In the genomic region with DNA sequence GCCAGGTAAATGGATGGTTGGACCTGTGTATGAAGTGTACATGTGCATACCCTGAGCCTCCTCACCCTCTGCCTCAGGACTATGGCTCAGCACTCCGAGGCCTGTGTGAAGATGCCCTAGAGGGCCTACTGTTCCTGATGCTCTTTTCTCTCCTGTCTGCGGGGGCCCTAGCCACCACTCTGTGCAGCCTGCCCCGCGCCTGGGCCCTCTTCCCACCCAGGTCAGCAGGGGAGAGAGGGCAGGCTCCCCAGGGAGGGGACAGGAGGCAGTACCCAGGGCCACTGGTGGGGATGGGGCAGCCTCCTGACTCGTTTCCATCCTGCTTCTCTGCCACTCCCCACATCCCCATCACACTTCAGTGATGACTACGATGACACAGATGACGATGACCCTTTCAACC, we compare ENCODE assay signal across 17 mouse cellular contexts. TPM values are rescaled to one million over a fixed set of nuclear protein-coding genes. Genes with fewer than 3 reads are reported as not detected.
A peak's percentile ranks its signal among the peaks of the same experiment; 100 is the strongest.
DNase-seq lines count a peak whose midpoint lies in the region; ATAC-seq and TF ChIP-seq lines count a peak whose summit lies in the region.
"Had no signal": no experiment of that assay in that cellular context is flagged by ENCODE, and none has a peak within 500 bp of the region (broad histone marks: within the 10 kb centered on the region; RNA-seq: fewer than 3 reads in every experiment).

No protein-coding gene starts in this region.

- no peak overlapping the region; the same call in 1 of the 2 replicates for H3K9ac ChIP-seq in hindbrain, postnatal 0 days (replicated peaks; ENCODE audit: low read length)
- no peak overlapping the region for H3K9ac ChIP-seq in hindbrain, embryonic 11.5 days (ENCODE audit: low read depth, low read length)
- H3K9ac ChIP-seq in midbrain, embryonic 16.5 days (ENCODE audit: low read depth, low read length), result peak overlapping the region; percentile 31; the same call in 1 of the 2 replicates
- no peak overlapping the region for H3K9ac ChIP-seq in midbrain, embryonic 13.5 days (replicated peaks)
- no peak overlapping the region; the same call in 1 of the 2 replicates for H3K9ac ChIP-seq in neural tube, embryonic 15.5 days (replicated peaks)
- H3K9ac ChIP-seq: limb, embryonic 15.5 days had no signal

- no peak overlapping the region for H3K4me3 ChIP-seq in hindbrain, postnatal 0 days (ENCODE audit: low read length)
- H3K4me3 ChIP-seq in hindbrain, embryonic 11.5 days (ENCODE audit: low read depth, low read length), result no peak overlapping the region
- no peak overlapping the region for H3K4me3 ChIP-seq in midbrain, embryonic 16.5 days (ENCODE audit: low read depth, low read length)
- H3K4me3 ChIP-seq in midbrain, embryonic 13.5 days (replicated peaks), result no peak overlapping the region
- no peak overlapping the region for H3K4me3 ChIP-seq in neural tube, embryonic 15.5 days (replicated peaks)
- H3K4me3 ChIP-seq: heart, embryonic 13.5 days; limb, embryonic 15.5 days had no signal

- H3K27me3 ChIP-seq in hindbrain, postnatal 0 days (ENCODE audit: insufficient read depth, low read length), result no peaks in the 10 kb centered on the region
- no peaks in the 10 kb centered on the region for H3K27me3 ChIP-seq in hindbrain, embryonic 11.5 days (ENCODE audit: control insufficient read depth, insufficient read depth, low read length)
- no peaks in the 10 kb centered on the region for H3K27me3 ChIP-seq in midbrain, embryonic 16.5 days (ENCODE audit: control insufficient read depth, insufficient read depth, low read depth, low read length)
- no peaks in the 10 kb centered on the region for H3K27me3 ChIP-seq in midbrain, embryonic 13.5 days
- no peaks in the 10 kb centered on the region for H3K27me3 ChIP-seq in neural tube, embryonic 15.5 days (replicated peaks)
- H3K27me3 ChIP-seq: heart, embryonic 13.5 days; limb, embryonic 15.5 days had no signal

- H3K9me3 ChIP-seq in hindbrain, postnatal 0 days (ENCODE audit: low read length), result no peaks in the 10 kb centered on the region
- H3K9me3 ChIP-seq in hindbrain, embryonic 11.5 days (ENCODE audit: control insufficient read depth, low read length), result no peaks in the 10 kb centered on the region
- no peaks in the 10 kb centered on the region for H3K9me3 ChIP-seq in midbrain, embryonic 16.5 days (replicated peaks; ENCODE audit: control insufficient read depth, low read length, poor library complexity, severe bottlenecking)
- no peaks in the 10 kb centered on the region for H3K9me3 ChIP-seq in midbrain, embryonic 13.5 days
- H3K9me3 ChIP-seq in neural tube, embryonic 15.5 days (replicated peaks), result no peaks in the 10 kb centered on the region
- H3K9me3 ChIP-seq: heart, embryonic 13.5 days; limb, embryonic 15.5 days had no signal

- no peak for TF ChIP-seq CTCF in hindbrain, postnatal 0 days (IDR thresholded peaks at IDR 0.05; ENCODE audit: low read depth)

- 75% methylated on average over 7 of the region's 7 CpGs for WGBS in hindbrain, postnatal 0 days
- WGBS in hindbrain, embryonic 11.5 days, result 76% methylated on average over 7 of the region's 7 CpGs
- 82% methylated on average over 5 of the region's 7 CpGs for WGBS in midbrain, embryonic 16.5 days
- WGBS in midbrain, embryonic 13.5 days, result 87% methylated on average over 7 of the region's 7 CpGs
- WGBS in neural tube, embryonic 15.5 days, result 84% methylated on average over 6 of the region's 7 CpGs

- H3K4me1 ChIP-seq in hindbrain, postnatal 0 days (ENCODE audit: insufficient read depth, low read length), result peaks cover 6% of the 10 kb centered on the region; the same call in 1 of the 2 replicates
- H3K4me1 ChIP-seq in hindbrain, embryonic 11.5 days (replicated peaks; ENCODE audit: control insufficient read depth, insufficient read depth, low read length), result 0 out of 2 replicates have a peak, but pooled peaks cover 2% of the 10 kb centered on the region
- peaks cover 19% of the 10 kb centered on the region for H3K4me1 ChIP-seq in midbrain, embryonic 16.5 days (ENCODE audit: control insufficient read depth, insufficient read depth, low read length)
- H3K4me1 ChIP-seq in midbrain, embryonic 13.5 days (replicated peaks), result peaks cover 36% of the 10 kb centered on the region
- H3K4me1 ChIP-seq in neural tube, embryonic 15.5 days, result peaks cover 41% of the 10 kb centered on the region

- H3K4me2 ChIP-seq in hindbrain, postnatal 0 days (ENCODE audit: low read depth, low read length), result no peak overlapping the region
- H3K4me2 ChIP-seq in hindbrain, embryonic 11.5 days (replicated peaks; ENCODE audit: low read depth, low read length), result no peak overlapping the region
- H3K4me2 ChIP-seq in midbrain, embryonic 16.5 days (ENCODE audit: low read length), result no peak overlapping the region
- no peak overlapping the region for H3K4me2 ChIP-seq in midbrain, embryonic 13.5 days (replicated peaks)
- no peak overlapping the region for H3K4me2 ChIP-seq in neural tube, embryonic 15.5 days
- H3K4me2 ChIP-seq: heart, embryonic 13.5 days; limb, embryonic 15.5 days had no signal

- no peak for ATAC-seq in hindbrain, postnatal 0 days
- ATAC-seq in hindbrain, embryonic 11.5 days (ENCODE audit: low FRiP score), result no peak
- ATAC-seq in midbrain, embryonic 16.5 days, result no peak
- ATAC-seq in midbrain, embryonic 13.5 days, result no peak
- no peak for ATAC-seq in neural tube, embryonic 15.5 days (ENCODE audit: low FRiP score)

- peak; percentile 58 for DNase-seq in cerebellum, adult 9-11 months
- no peak for DNase-seq in cerebellum, adult 11 months
- DNase-seq in hindbrain, postnatal 0 days (ENCODE audit: low spot score), result no peak
- DNase-seq in hindbrain, embryonic 11.5 days (ENCODE audit: low spot score), result no peak
- DNase-seq in gastrocnemius, postnatal 4 days (ENCODE audit: low spot score in 2 of 2), result no peak
- DNase-seq: gastrocnemius, postnatal 36 days; heart, postnatal 4 days; kidney, adult 2 months; kidney, postnatal 36 days; lung, adult 2 months; thymus, postnatal 4 days had no signal

- H3K27ac ChIP-seq in hindbrain, postnatal 0 days, result peak overlapping the region; percentile 54; the same call in 1 of the 2 replicates
- H3K27ac ChIP-seq in hindbrain, embryonic 11.5 days (ENCODE audit: low read depth, low read length), result no peak overlapping the region
- H3K27ac ChIP-seq in midbrain, embryonic 16.5 days (ENCODE audit: low read length), result no peak overlapping the region
- H3K27ac ChIP-seq in midbrain, embryonic 13.5 days, result no peak overlapping the region; the same call in 1 of the 2 replicates
- peak overlapping the region; percentile 48 for H3K27ac ChIP-seq in neural tube, embryonic 15.5 days (replicated peaks)
- H3K27ac ChIP-seq: heart, embryonic 13.5 days; limb, embryonic 15.5 days; macrophage had no signal

- peaks cover 11% of the 10 kb centered on the region; the same call in 1 of the 2 replicates for H3K36me3 ChIP-seq in hindbrain, postnatal 0 days (ENCODE audit: insufficient read depth, low read length)
- H3K36me3 ChIP-seq in hindbrain, embryonic 11.5 days (ENCODE audit: control insufficient read depth, insufficient read depth, low read length), result no peaks in the 10 kb centered on the region
- no peaks in the 10 kb centered on the region; the same call in 1 of the 2 replicates for H3K36me3 ChIP-seq in midbrain, embryonic 16.5 days (ENCODE audit: control insufficient read depth, insufficient read depth, low read length)
- peaks cover 40% of the 10 kb centered on the region for H3K36me3 ChIP-seq in midbrain, embryonic 13.5 days
- H3K36me3 ChIP-seq in neural tube, embryonic 15.5 days, result peaks cover 14% of the 10 kb centered on the region; the same call in 1 of the 2 replicates
- H3K36me3 ChIP-seq: heart, embryonic 13.5 days; limb, embryonic 15.5 days had no signal

RNA-seq across cellular contexts. Expression of gene Leng8, which starts 3.8 kb away (rescaled TPM):
- total RNA-seq in hindbrain, postnatal 0 days (2014; rRNA removed), result 183 and 264 TPM in 2 replicates
- 49.1 and 50.8 TPM in 2 replicates for polyA plus RNA-seq in hindbrain, postnatal 0 days (2015; fragmentation: Nextera tagmentation; extraction: Ambion mirVana)
- 45.3 and 54.4 TPM in 2 replicates for polyA plus RNA-seq in hindbrain, embryonic 11.5 days (2014; fragmentation: Nextera tagmentation; extraction: Ambion mirVana)
- polyA plus RNA-seq in midbrain, embryonic 16.5 days (2015; fragmentation: Nextera tagmentation; extraction: Ambion mirVana), result 81.8 and 83.3 TPM in 2 replicates
- polyA plus RNA-seq in midbrain, embryonic 13.5 days (2015; fragmentation: Nextera tagmentation; extraction: Ambion mirVana), result 84.4 and 97.1 TPM in 2 replicates
- 71.3 and 77.4 TPM in 2 replicates for polyA plus RNA-seq in neural tube, embryonic 15.5 days (2015; fragmentation: Nextera tagmentation; extraction: Ambion mirVana)
- total RNA-seq in gastrocnemius, postnatal 4 days (2021), result 10 to 100 TPM; 62.4 to 86.4 TPM

RNA-seq across cellular contexts. Expression of gene Ttyh1, which starts 13.8 kb away (rescaled TPM):
- total RNA-seq in hindbrain, postnatal 0 days (2014; rRNA removed), result 819 and 1,009 TPM in 2 replicates
- polyA plus RNA-seq in hindbrain, postnatal 0 days (2015; fragmentation: Nextera tagmentation; extraction: Ambion mirVana), result 249 and 272 TPM in 2 replicates
- 61.0 and 66.6 TPM in 2 replicates for polyA plus RNA-seq in hindbrain, embryonic 11.5 days (2014; fragmentation: Nextera tagmentation; extraction: Ambion mirVana)
- polyA plus RNA-seq in midbrain, embryonic 16.5 days (2015; fragmentation: Nextera tagmentation; extraction: Ambion mirVana), result 122 and 158 TPM in 2 replicates
- polyA plus RNA-seq in midbrain, embryonic 13.5 days (2015; fragmentation: Nextera tagmentation; extraction: Ambion mirVana), result 106 and 124 TPM in 2 replicates
- 127 and 155 TPM in 2 replicates for polyA plus RNA-seq in neural tube, embryonic 15.5 days (2015; fragmentation: Nextera tagmentation; extraction: Ambion mirVana)
- total RNA-seq in gastrocnemius, postnatal 4 days (2021), result 1 to 10 TPM; 5.3 to 6.6 TPM

RNA-seq across cellular contexts. Expression of gene Leng9, which starts 17.2 kb away (rescaled TPM):
- total RNA-seq in hindbrain, postnatal 0 days (2014; rRNA removed), result 4.2 and 4.4 TPM in 2 replicates
- 4.2 and 5.4 TPM in 2 replicates for polyA plus RNA-seq in hindbrain, postnatal 0 days (2015; fragmentation: Nextera tagmentation; extraction: Ambion mirVana)
- 1.9 TPM in 2 replicates for polyA plus RNA-seq in hindbrain, embryonic 11.5 days (2014; fragmentation: Nextera tagmentation; extraction: Ambion mirVana)
- 4.9 and 5.3 TPM in 2 replicates for polyA plus RNA-seq in midbrain, embryonic 16.5 days (2015; fragmentation: Nextera tagmentation; extraction: Ambion mirVana)
- 4.0 and 4.4 TPM in 2 replicates for polyA plus RNA-seq in midbrain, embryonic 13.5 days (2015; fragmentation: Nextera tagmentation; extraction: Ambion mirVana)
- polyA plus RNA-seq in neural tube, embryonic 15.5 days (2015; fragmentation: Nextera tagmentation; extraction: Ambion mirVana), result 6.6 TPM in 2 replicates
- total RNA-seq in gastrocnemius, postnatal 4 days (2021), result 1 to 10 TPM; 3.1 to 3.9 TPM

RNA-seq across cellular contexts. Expression of gene Cdc42ep5, which starts 31.7 kb away (rescaled TPM):
- 8.5 and 15.9 TPM in 2 replicates for total RNA-seq in hindbrain, postnatal 0 days (2014; rRNA removed)
- polyA plus RNA-seq in hindbrain, postnatal 0 days (2015; fragmentation: Nextera tagmentation; extraction: Ambion mirVana), result 11.7 and 12.0 TPM in 2 replicates
- polyA plus RNA-seq in hindbrain, embryonic 11.5 days (2014; fragmentation: Nextera tagmentation; extraction: Ambion mirVana), result 19.9 and 20.7 TPM in 2 replicates
- polyA plus RNA-seq in midbrain, embryonic 16.5 days (2015; fragmentation: Nextera tagmentation; extraction: Ambion mirVana), result 4.7 and 5.1 TPM in 2 replicates
- polyA plus RNA-seq in midbrain, embryonic 13.5 days (2015; fragmentation: Nextera tagmentation; extraction: Ambion mirVana), result 5.1 and 5.2 TPM in 2 replicates
- 7.9 and 15.5 TPM in 2 replicates for polyA plus RNA-seq in neural tube, embryonic 15.5 days (2015; fragmentation: Nextera tagmentation; extraction: Ambion mirVana)
- total RNA-seq in gastrocnemius, postnatal 4 days (2021), result 10 to 100 TPM; 20.9 to 24.8 TPM
- polyA plus RNA-seq: macrophage had no signal

Comparison
In these comparisons a context has a peak if more than half of its experiments do, and no peak if none do; other contexts are left out.
1. H3K27ac ChIP-seq: peak in hindbrain, postnatal 0 days (single experiment) and neural tube, embryonic 15.5 days (single experiment); none in hindbrain, embryonic 11.5 days (single experiment), midbrain, embryonic 16.5 days (single experiment) and midbrain, embryonic 13.5 days (single experiment).